Mouse (Mus musculus): ENCODE results near the gene Adgre5. TPM values are rescaled to one million over a fixed set of nuclear protein-coding genes. Genes with fewer than 3 reads are reported as not detected.

The Adgre5 gene
- total RNA-seq, 2 experiments from 2014 or later: 82.7 to 83.4 TPM

DNA sequence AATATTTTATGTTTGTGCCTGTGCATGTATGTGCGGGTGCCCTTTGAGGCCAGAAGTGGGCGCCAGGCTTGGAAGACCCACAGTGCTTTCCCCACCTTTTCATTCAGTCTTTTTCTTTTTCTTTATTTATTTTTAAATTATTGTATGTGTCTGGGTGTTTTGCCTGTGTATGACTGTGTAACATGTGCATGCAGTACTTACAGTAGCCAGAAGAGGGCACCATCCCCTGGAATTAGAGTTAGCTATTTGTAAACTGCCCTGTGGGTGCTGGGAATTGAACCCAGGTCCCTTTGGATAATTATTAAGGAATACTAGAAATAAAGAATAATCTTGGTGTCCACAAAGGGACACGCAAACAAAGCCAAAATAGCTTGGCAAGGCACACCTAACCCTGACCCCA lies 15.1 kb upstream of the Adgre5 start:
- no peak for DNase-seq (ENCODE audit: low spot score in 2 of 2)

GRCm38 (mm10) chr8:83754149-83754548 lies 13.0 kb upstream of the Adgre5 start:
- DNase-seq (ENCODE audit: low spot score in 2 of 2): no peak

DNA sequence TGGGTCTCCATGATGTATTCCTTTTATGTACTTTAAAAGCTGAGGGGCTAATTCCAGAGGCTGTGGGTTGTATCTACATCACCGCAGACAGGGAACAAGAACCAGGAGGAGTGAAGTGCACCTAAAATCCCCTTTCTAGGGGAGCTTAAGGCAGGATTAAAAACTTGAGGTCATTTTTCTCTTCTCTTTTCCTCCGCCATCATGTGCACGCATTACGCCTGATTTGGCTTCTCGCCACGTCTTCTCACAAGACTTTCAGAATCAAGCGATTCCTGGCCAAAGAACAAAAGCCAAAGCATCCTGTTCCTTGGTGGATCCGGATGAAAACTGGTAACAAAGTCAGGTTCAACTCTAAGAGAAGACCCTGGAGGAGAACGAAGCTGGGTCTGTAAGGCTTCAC lies 8.1 kb upstream of the Adgre5 start:
- peak in 1 of 2 experiments; percentile 42 for DNase-seq (ENCODE audit: low spot score in 2 of 2)

GRCm38 (mm10) chr8:83748708-83749107 lies 7.6 kb upstream of the Adgre5 start:
- DNase-seq (ENCODE audit: low spot score in 2 of 2): peak in 1 of 2 experiments; percentile 46

GRCm38 (mm10) chr8:83747661-83748346 lies 6.7 kb upstream of the Adgre5 start:
- peak in 1 of 2 experiments; percentile 70 for DNase-seq (ENCODE audit: low spot score in 2 of 2)

DNA sequence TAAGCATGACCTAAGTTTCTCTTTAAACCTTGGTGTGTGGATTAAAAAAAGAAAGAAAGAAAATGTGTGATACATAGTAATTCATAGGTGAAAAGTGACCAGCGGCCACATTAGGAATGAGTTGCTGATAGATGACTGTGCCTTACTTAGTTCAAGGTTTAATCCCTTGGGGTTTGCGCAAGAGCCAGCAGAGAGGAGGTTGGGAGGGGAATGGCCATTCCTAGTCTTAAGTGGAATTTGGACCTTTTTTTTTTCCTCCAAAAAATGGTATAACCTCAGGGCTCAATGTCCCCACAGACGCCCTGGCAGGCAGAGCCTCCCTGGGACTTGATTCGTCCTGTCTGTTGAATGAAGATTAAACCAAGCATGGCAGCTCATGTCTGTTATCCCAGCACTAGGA lies 2.9 kb upstream of the Adgre5 start:
- DNase-seq (ENCODE audit: low spot score in 2 of 2): no peak

DNA sequence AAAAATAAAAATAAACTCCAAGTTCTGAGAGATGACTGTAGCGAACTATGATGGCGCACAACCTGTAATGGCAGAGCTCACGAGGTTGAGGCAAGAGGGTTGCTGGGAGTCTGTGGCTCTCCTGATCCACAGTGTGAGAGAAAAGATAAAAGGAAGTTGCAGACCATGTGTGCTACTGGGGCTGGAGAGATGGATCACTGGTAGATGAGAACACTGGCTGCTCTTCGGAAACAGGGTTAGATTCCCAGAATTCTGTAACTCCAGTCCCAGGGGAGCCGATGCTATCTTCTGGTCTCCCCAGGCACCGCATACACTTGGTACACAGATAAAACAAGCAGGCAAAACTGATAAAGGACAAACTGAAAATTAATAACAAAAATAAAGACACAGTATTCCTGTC lies 1.8 kb upstream of the Adgre5 start:
- DNase-seq (ENCODE audit: low spot score in 2 of 2): no peak

DNA sequence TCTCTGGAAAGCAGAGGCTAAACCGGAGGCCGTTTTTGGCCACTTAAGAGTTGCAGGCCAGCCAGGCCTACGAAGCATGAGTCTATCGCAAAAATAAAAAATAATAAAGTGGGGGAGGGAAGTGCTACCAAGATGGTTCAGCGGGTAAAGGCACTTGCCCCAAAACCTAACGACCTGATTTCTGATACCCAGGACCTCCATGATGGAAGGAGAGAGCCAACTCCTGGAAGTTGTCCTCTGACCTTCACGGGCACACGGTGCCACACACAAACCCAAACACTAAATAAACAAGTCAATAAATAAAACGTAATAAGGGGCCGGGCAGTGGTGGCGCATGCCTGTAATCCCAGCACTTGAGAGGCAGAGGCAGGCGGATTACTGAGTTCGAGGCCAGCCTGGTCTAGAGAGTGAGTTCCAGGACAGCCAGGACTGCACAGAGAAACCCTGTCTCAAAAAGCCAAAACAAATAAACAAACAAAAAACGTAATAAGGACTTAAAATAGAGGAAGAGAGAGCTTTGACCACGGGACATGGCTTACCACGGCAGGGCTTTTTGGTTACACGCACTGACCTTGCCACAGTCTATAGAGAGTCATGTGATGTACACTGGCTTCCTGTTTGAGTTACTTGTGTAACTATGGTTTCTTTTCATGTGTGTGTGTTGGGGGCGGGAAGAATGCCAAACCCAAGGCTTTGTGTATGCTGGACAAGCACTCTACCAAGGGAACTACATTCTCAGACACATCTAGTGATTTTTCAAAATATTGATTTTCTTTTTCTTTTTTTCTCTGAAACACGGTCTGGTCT lies 926 bp upstream of the Adgre5 start:
- no peak for DNase-seq (ENCODE audit: low spot score in 2 of 2)

DNA sequence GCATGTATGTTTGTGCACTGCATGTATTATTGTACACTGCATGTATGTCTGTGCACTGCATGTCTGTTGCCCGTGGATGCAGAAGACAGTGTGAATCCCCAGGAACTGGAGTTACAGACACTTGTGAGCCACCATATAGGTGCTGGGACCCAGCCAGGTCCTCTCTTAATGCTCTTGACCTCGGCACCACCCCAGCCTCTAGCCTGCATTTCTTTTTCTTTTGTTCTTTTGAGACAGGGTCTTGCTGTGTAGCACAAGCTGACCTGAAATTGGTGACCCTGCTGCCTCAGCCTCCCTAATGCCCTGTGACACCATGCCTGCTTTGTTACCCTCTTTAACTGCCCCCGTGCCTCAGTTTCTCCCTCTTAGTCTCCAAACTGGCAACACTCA lies 545 bp downstream of the Adgre5 start:
- no peak for DNase-seq (ENCODE audit: low spot score in 2 of 2)

- DNase-seq (ENCODE audit: low spot score in 2 of 2): no peak
Measured at GRCm38 (mm10) chr8:83739711-83740468, 1.2 kb downstream of the Adgre5 start.

DNA sequence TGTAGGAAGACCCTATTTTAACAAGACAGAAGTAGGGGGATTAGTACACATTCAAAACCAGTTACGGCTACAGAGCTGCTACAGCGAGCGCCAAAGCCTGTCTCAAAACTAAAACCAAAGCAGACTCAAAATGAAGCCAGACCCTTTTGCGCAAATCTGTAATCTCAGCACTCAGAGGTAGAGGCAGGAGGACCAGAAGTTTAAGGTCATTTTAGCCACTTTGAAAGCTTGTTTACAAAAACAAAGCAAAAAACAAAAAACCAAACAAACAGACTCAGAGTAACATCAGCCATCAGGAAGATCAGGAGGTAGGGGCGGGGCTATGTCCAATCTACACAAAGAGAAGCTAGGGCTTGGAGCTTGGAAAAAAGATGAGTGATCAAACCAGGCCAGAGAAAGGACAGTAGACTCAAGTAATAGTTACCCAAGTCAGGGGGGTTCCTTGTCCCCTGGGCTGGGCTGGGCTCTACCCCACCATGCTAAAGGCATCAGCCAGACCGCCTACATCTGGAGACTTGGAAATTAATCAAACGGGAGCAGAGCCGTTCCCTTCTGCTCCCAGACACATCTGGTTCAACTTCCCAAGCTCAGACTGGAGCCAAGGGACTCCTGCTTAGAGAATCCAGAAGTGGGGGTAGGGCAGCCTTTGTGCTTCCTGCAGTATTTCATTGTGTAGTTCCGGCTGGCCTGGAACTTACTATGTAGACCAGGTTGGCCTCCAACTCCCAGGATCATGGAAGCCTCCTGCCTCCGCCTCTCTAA lies 2.0 kb downstream of the Adgre5 start:
- DNase-seq (ENCODE audit: low spot score in 2 of 2): no peak

- peak in 1 of 2 experiments; percentile 49 for DNase-seq (ENCODE audit: low spot score in 2 of 2)
Measured at GRCm38 (mm10) chr8:83737852-83738562, 3.1 kb downstream of the Adgre5 start.

- DNase-seq (ENCODE audit: low spot score in 2 of 2): no peak
Measured at GRCm38 (mm10) chr8:83737346-83737745, 3.8 kb downstream of the Adgre5 start.

- no peak for DNase-seq (ENCODE audit: low spot score in 2 of 2)
Measured at GRCm38 (mm10) chr8:83736681-83737080, 4.4 kb downstream of the Adgre5 start.

GRCm38 (mm10) chr8:83732919-83733318 lies 8.2 kb downstream of the Adgre5 start:
- DNase-seq (ENCODE audit: low spot score in 2 of 2): no peak

DNA sequence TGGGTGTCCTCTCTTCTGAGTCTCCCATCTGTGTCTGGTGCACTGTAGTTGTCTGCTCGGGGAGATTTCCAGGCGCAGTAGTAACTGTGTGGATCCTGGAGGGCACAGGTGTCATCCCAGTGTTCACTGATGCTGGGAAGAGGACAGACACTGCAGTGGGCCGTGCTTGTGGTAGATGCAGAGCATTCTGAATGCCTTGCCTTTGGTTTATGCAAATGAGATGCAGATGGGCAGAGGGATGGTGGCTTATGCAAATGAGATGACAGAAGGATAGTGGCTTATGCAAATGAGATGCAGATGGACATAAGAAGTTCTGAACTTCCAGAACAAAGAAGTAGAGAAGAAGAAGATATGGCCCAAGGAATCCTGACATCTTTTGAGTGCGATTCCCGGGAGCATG lies 9.2 kb downstream of the Adgre5 start:
- DNase-seq (ENCODE audit: low spot score in 2 of 2): no peak

DNA sequence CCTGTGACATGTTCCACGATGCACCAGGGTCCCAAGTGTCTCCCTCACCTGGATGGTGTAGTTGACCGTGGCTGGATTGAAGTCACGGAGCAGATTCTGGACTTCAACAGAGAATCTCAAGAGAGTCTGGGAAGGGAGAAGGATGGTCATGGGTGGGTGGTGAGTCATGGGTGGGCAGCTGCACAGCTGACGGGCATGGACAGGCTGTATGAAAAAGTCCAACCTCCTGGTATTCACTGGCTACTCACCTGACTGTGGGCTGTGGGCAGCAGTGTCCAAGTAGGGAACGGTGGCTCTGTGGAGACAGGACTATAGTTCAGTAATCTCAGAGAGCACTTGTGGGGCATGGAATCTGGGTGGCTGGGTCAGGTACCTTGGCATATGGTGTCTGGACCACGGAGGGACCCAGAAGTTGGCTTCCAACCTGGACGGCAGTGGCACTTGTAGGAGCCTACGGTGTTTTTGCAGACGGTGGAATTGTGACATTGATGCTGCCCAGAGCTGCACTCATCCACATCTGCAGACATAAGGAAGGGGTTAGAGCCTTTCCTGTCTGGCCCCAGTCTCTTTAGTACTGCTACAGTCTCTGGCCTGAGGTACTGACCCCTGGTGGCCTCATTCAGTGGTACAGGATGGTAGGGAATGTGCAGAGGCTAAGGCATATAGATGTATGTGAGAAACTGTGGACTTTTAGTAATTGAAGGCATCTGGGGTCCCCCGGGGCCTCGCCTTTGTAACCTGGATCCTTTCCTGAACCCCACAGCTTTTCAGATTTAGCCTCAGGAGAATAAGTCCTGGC lies 11.9 kb downstream of the Adgre5 start:
- no peak for DNase-seq (ENCODE audit: low spot score in 2 of 2)

DNA sequence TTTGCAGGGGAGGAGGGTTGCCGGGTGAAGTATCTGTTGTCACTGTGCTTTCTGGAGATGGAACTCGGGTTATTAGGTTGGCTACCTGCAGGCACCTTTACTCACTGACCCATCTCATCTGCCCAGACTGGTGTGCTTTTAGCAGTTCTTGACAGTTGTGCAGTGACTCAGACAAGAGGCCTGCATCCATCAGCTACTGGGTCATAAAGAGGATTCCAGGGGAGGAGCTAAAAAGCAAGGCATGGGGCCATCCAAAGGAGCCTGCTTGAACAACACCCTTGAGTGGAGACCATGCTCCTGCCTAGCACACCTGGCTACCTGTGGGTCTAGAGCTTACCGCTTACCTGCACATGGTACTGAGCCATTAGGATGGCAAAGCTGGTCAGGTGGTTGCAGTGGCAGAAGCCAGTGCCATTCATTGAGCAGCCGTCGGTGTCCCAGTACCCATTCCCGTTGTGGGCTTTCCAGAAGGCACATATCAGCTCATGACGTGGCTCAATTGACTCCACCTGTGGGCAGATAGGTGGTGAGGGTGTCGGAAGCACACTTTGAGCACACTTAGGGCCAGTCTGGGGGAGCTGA lies 15.5 kb downstream of the Adgre5 start:
- DNase-seq (ENCODE audit: low spot score in 2 of 2): no peak

Data from gastrocnemius, postnatal 4 days (tissue).